Mouse (Mus musculus) gastrocnemius, postnatal 14 days (tissue): ENCODE data around the gene 1700003F12Rik. TPM values are rescaled to one million over a fixed set of nuclear protein-coding genes. Genes with fewer than 3 reads are reported as not detected.

Source experiments
- total RNA-seq, 2 experiments: library from RNA; stranded (reverse); gene quantifications; 2 replicates each; pipeline ENCODE4 v1.2.3; 2021

1700003F12Rik gene
- total RNA-seq, 2 experiments from 2014 or later = 0.31 TPM; not detected in 1

Other genes starting within 250 kb of the 1700003F12Rik start
- not detected for gene Bpifb9b, start 239.9 kb upstream of the 1700003F12Rik start, total RNA-seq
- 10 to 100 TPM in 1 of 2 experiments, 1 to 10 TPM in 1; 8.9 to 12.1 TPM for gene Cdk5rap1, start 174.1 kb upstream of the 1700003F12Rik start, total RNA-seq
- 100 to 1,000 TPM; 146 to 210 TPM for gene Snta1, start 139.0 kb upstream of the 1700003F12Rik start, total RNA-seq
- 10 to 100 TPM; 12.2 to 15.7 TPM for gene Cbfa2t2, start 110.6 kb upstream of the 1700003F12Rik start, total RNA-seq
- gene Actl10, start 4.7 kb downstream of the 1700003F12Rik start, total RNA-seq = not detected
- gene Necab3, start 11.8 kb downstream of the 1700003F12Rik start, total RNA-seq = 1 to 10 TPM; 1.1 to 1.2 TPM
- 1 to 10 TPM; 2.5 to 3.1 TPM for gene E2f1, start 22.8 kb downstream of the 1700003F12Rik start, total RNA-seq
- gene Pxmp4, start 56.6 kb downstream of the 1700003F12Rik start, total RNA-seq = 10 to 100 TPM; 14.1 to 14.9 TPM
- gene Zfp341, start 66.2 kb downstream of the 1700003F12Rik start, total RNA-seq = 1 to 10 TPM; 1.8 to 1.9 TPM
- gene 4930519P11Rik, start 66.4 kb downstream of the 1700003F12Rik start, total RNA-seq = under 1 TPM in 1 of 2 experiments, not detected in 1; 0.69 TPM
- 10 to 100 TPM; 91.1 to 97.2 TPM for gene Chmp4b, start 104.6 kb downstream of the 1700003F12Rik start, total RNA-seq
- not detected for gene Gm14214, start 222.9 kb downstream of the 1700003F12Rik start, total RNA-seq
- 10 to 100 TPM; 90.1 to 97.0 TPM for gene Raly, start 244.0 kb downstream of the 1700003F12Rik start, total RNA-seq
- not detected for gene a, start 244.3 kb downstream of the 1700003F12Rik start, total RNA-seq